Mouse (Mus musculus) liver, embryonic 14.5 days (tissue): ENCODE measurements at regions not wholly inside any gene's neighbourhood (a gene's known extent, or its start where the extent isn't known, plus 50 kb on each side); places are given as distances from the start of the nearest gene placed in this dataset.

Experiments
- CTCF ChIP-seq: IDR thresholded peaks from 2 replicates; pipeline ENCODE4 v1.5.1; 2016; ENCODE audit warnings: antibody characterized with exemption, low read depth, control low read depth
- EP300 ChIP-seq: IDR thresholded peaks from 2 replicates; pipeline ENCODE4 v1.6.1; 2016; ENCODE audit warnings: antibody characterized with exemption, low read depth

DNA sequence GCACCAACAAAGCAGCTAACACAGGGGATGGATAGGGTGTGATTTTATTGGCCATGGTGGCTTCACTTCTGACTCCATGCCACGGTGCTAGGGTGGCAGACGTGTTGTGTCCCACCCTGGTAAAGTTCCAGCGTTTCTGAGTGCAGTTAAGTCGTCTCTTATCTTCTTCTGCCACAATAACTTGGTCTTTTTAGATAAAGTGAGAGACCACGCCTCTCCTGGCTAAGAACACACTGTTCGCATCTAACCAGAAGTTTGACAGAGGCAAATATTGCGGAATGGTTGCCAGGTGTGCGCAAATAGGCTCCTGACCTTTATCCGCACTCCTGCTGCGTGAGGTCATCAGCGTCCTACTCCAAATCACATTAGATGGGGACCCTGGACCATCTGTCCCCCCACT is 66.2 kb upstream of the Jarid2 start:
- 0 out of 2 replicates have a peak, but pooled peaks have one; percentile 10 for TF ChIP-seq CTCF
- peak; percentile 97 for TF ChIP-seq EP300
